ENCODE assay signal across 16 mouse cellular contexts in genomic region chr8:26266384-26266783, GRCm38 (mm10).
DNase-seq lines count a peak whose midpoint lies in the region; ATAC-seq and TF ChIP-seq lines count a peak whose summit lies in the region.
"Had no signal": no experiment of that assay in that cellular context is flagged by ENCODE, and none has a peak within 500 bp of the region (broad histone marks: within the 10 kb centered on the region; RNA-seq: fewer than 3 reads in every experiment).

No protein-coding gene starts in this region.

- H3K27me3 ChIP-seq in heart, embryonic 10.5 days (ENCODE audit: insufficient read depth, poor library complexity, severe bottlenecking), result peaks cover 50% of the 10 kb centered on the region
- no peaks in the 10 kb centered on the region for H3K27me3 ChIP-seq in embryonic facial prominence, embryonic 15.5 days
- H3K27me3 ChIP-seq in hindbrain, postnatal 0 days (ENCODE audit: insufficient read depth, low read length), result no peaks in the 10 kb centered on the region
- H3K27me3 ChIP-seq: midbrain, embryonic 12.5 days had no signal

- no peak overlapping the region for H3K27ac ChIP-seq in heart, embryonic 10.5 days
- H3K27ac ChIP-seq in embryonic facial prominence, embryonic 15.5 days (replicated peaks), result 0 out of 2 replicates have a peak overlapping the region, but pooled peaks have one; percentile 7
- H3K27ac ChIP-seq in hindbrain, postnatal 0 days, result no peak overlapping the region
- H3K27ac ChIP-seq: left cerebral cortex, adult 2 months had no signal

- H3K36me3 ChIP-seq in heart, embryonic 10.5 days, result no peaks in the 10 kb centered on the region
- H3K36me3 ChIP-seq in embryonic facial prominence, embryonic 15.5 days, result no peaks in the 10 kb centered on the region
- no peaks in the 10 kb centered on the region for H3K36me3 ChIP-seq in hindbrain, postnatal 0 days (ENCODE audit: insufficient read depth, low read length)
- H3K36me3 ChIP-seq: midbrain, embryonic 12.5 days had no signal

- H3K4me3 ChIP-seq in heart, embryonic 10.5 days, result no peak overlapping the region
- no peak overlapping the region for H3K4me3 ChIP-seq in embryonic facial prominence, embryonic 15.5 days (replicated peaks)
- H3K4me3 ChIP-seq in hindbrain, postnatal 0 days (ENCODE audit: low read length), result no peak overlapping the region
- H3K4me3 ChIP-seq: left cerebral cortex, adult 2 months; midbrain, embryonic 12.5 days had no signal

- H3K9me3 ChIP-seq in heart, embryonic 10.5 days, result no peaks in the 10 kb centered on the region
- no peaks in the 10 kb centered on the region for H3K9me3 ChIP-seq in embryonic facial prominence, embryonic 15.5 days (replicated peaks)
- no peaks in the 10 kb centered on the region for H3K9me3 ChIP-seq in hindbrain, postnatal 0 days (ENCODE audit: low read length)
- H3K9me3 ChIP-seq: midbrain, embryonic 12.5 days had no signal

- no peak for ATAC-seq in embryonic facial prominence, embryonic 15.5 days (ENCODE audit: insufficient number of reproducible peaks, low FRiP score, low TSS enrichment, low read depth)
- ATAC-seq in hindbrain, postnatal 0 days, result no peak
- ATAC-seq: Patski had no signal

- no peak overlapping the region for H3K9ac ChIP-seq in embryonic facial prominence, embryonic 15.5 days
- H3K9ac ChIP-seq in hindbrain, postnatal 0 days (replicated peaks; ENCODE audit: low read length), result no peak overlapping the region
- H3K9ac ChIP-seq: midbrain, embryonic 12.5 days had no signal

- intact Hi-C loops in heart, postnatal 25 days (cut with DNase I), result no loop called here

- no peak for TF ChIP-seq CTCF in hindbrain, postnatal 0 days (IDR thresholded peaks at IDR 0.05; ENCODE audit: low read depth)

- DNase-seq in heart, embryonic 10.5 days (ENCODE audit: low spot score), result peak; percentile 48
- DNase-seq in heart, postnatal 25 days (ENCODE audit: low spot score), result no peak
- DNase-seq in embryo, embryonic 10.5 days (ENCODE audit: low spot score), result peak; percentile 60
- peak; percentile 53 for DNase-seq in hindbrain, postnatal 0 days (ENCODE audit: low spot score)
- no peak for DNase-seq in urinary bladder, adult 18-20 months (ENCODE audit: low spot score in 2 of 2)
- DNase-seq in layer of hippocampus, adult 9-10 months (ENCODE audit: low spot score), result no peak
- no peak for DNase-seq in frontal cortex, postnatal 14 days (ENCODE audit: low spot score in 2 of 2)
- DNase-seq: B cell, adult 2 months; cerebellum, adult 11-12 months; liver; lung, adult 2 months; lung, postnatal 4 days had no signal

- 74% methylated on average over 4 of the region's 4 CpGs for WGBS in heart, embryonic 10.5 days
- WGBS in embryonic facial prominence, embryonic 15.5 days, result 23% methylated on average over 4 of the region's 4 CpGs
- 40% methylated on average over 4 of the region's 4 CpGs for WGBS in hindbrain, postnatal 0 days

- H3K4me1 ChIP-seq in heart, embryonic 10.5 days, result no peaks in the 10 kb centered on the region; the same call in 1 of the 2 replicates
- peaks cover 24% of the 10 kb centered on the region for H3K4me1 ChIP-seq in embryonic facial prominence, embryonic 15.5 days
- H3K4me1 ChIP-seq in hindbrain, postnatal 0 days (ENCODE audit: insufficient read depth, low read length), result peaks cover 11% of the 10 kb centered on the region; the same call in 1 of the 2 replicates

- H3K4me2 ChIP-seq in embryonic facial prominence, embryonic 15.5 days (replicated peaks), result no peak overlapping the region
- no peak overlapping the region for H3K4me2 ChIP-seq in hindbrain, postnatal 0 days (ENCODE audit: low read depth, low read length)
- H3K4me2 ChIP-seq: midbrain, embryonic 12.5 days had no signal

Comparison
In these comparisons a context has a peak if more than half of its experiments do, and no peak if none do; other contexts are left out.
1. DNase-seq: peak in heart, embryonic 10.5 days (single experiment), embryo, embryonic 10.5 days (single experiment) and hindbrain, postnatal 0 days (single experiment); none in heart, postnatal 25 days (single experiment), urinary bladder, adult 18-20 months (0 of 2), layer of hippocampus, adult 9-10 months (single experiment) and frontal cortex, postnatal 14 days (0 of 2).